Mouse (Mus musculus) frontal cortex, postnatal 14 days (tissue): Measurements from ENCODE around the gene Ss18l1.

Experiments
- DNase-seq, 2 experiments: peaks; one replicate each; pipeline ENCODE4 v3.0.0; 2022; ENCODE audit warnings: low spot score in 2 of 2

The Ss18l1 gene

DNA sequence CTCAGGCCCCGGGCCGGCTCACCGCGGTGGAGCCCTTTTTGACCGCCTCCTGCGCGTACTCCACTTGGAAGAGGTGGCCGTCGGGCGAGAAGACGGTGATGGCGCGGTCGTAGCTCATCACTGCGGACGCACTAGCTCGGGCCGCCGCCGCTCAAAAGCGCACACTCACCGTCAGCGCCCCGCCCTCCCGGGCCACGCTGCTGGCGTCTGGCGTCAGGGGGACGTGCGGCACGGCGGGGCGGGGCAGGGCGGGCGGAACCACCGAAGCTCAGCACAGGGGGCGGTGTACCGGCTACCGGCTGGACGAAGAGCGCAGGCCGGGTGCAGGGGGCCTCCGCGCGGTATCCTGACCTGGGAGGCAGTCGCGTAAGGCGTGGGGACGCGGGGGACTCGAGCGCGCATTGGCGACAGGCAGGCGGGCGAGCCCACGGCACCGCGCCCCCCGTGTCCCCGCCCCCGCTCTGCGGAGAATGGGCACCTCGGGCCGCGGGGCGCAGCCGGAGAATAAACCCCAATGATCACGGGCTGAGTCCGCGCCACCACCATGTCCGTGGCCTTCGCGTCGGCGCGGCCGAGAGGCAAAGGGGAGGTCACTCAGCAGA lies at the start of gene Ss18l1, which contains the start of gene Psma7:
TSS of gene Ss18l1 (plus strand) at position 254 of the 602 bp plus-strand sequence.
TSS of gene Psma7 (minus strand) at position 178 of the 602 bp plus-strand sequence.
- peak; percentile 81 to 83 for DNase-seq

DNA sequence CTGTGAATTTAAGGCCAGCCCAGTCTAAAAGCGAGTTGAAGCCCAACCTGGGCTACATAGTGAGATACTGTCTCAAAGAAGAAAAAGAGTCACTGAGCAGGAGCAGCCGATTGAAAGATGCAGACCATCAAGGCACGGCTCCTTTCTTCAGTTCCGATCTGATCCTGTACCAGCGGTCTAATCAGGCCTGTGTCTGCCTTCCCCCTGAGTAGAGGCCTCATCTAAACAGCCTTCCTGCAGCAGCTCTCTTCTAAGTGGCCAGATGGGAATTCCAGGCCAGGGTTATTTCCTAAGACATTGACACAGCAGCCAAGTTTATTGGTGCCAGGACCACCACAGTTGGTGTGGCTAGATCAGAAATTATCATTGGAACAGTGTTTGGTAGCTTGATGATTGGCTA lies 49.2 kb upstream of the Ss18l1 start:
- DNase-seq = no peak

- no peak for DNase-seq
Measured at GRCm38 (mm10) chr2:179998431-179998830, 43.9 kb upstream of the Ss18l1 start.

DNA sequence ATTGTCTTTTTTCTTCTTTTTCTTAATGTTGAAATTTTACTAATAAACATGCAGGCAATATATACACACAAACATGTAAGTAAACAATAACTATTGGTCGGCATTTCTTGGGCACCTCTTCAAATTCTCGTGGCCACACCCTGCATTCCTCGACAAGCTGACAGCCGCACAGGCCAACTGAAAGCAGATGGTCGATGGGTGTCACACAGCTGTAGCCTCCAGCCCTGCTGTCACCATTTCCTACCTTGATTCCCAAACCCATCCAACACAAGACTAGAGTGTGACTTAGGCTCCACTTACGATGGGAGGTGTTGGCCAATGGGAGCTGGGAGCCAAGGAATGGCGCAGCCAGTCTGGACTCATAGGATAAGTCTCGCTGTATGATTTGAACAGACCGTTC lies 40.7 kb upstream of the Ss18l1 start:
- DNase-seq = no peak

DNA sequence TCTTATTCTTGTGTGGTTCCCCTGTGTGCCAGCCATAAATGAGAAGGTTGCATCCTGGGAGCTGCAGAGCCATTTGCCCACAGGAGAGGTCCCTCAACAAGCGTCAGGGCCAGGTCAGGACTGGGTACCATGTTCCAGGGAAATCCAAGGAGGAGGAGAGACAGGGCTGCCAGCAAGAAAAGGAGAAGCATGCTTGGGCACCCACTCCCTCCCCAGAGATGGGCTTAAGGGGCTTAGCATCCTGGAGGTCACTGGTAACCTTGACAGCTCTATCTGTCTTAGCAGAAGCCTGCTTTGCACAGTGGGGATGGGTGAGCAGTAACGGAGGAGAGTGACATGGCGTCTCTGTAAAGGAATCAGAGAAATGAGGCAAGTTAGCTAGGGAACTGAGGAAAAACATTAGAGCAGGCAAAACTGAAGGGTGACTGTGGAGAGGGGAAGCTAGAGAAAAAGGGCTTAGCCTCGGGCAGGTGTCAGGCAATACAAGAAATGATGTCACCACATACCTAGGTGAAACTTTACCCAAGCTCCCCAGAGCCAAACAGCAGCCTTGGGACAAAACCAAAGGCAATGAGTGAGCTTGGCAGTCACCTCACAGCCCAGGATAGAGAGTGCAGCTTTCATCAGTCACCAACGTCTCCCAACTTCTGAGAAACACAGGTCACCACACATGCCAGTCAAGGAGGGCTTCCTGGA lies 36.5 kb upstream of the Ss18l1 start:
- DNase-seq = no peak

DNA sequence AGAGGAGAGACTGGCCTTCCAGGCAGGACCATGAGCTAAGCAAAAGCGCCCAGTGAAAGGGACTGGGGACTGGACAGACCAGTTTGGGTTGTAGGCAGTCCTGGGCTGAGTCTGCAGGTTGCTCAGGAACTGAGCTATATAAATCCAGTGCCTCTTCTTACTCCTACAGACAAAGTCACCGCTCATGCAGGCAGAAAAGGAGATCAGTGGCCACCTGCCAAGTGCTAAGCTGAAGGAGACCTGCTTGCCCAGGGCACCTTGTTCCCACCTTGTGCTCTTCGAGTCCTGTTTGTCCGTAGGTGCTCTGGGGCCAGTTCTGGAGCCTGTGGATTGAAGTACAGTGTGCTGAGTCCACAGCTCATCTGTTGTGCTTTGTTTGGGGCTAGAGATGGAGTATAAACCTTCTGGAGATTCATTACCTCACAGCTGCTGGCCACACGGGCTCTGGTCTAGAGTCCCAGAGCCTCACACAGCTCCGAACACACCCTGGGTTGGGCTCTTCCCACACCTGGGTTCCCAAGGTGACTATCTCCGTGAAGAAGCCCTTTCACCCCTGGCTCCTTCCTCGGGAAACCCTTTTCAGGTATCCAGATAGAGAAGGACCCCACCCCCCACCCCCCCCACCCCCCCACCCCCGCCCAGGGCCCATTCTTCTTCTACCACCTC lies 35.8 kb upstream of the Ss18l1 start:
- no peak for DNase-seq

DNA sequence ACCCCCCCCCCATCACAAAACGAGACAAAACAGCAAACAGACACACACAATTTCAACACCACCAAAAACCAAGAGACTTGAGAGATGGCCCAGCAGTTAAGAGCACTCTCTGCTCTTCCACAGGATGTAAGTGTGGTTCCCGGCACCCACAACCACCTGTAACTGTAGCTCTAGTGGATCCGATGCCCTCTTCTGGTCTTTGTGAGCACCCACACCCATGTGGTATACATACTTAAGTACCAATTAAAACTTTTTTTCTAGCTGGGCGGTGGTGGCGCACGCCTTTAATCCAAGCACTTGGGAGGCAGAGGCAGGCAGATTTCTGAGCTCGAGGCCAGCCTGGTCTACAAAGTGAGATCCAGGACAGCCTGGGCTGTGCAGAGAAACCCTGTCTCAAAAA lies 31.6 kb upstream of the Ss18l1 start:
- DNase-seq = no peak

GRCm38 (mm10) chr2:180011370-180011769 lies 30.9 kb upstream of the Ss18l1 start:
- DNase-seq = no peak

GRCm38 (mm10) chr2:180013686-180014085 lies 28.6 kb upstream of the Ss18l1 start:
- DNase-seq = no peak

- DNase-seq = no peak
Measured at GRCm38 (mm10) chr2:180017632-180018031, 24.7 kb upstream of the Ss18l1 start.

DNA sequence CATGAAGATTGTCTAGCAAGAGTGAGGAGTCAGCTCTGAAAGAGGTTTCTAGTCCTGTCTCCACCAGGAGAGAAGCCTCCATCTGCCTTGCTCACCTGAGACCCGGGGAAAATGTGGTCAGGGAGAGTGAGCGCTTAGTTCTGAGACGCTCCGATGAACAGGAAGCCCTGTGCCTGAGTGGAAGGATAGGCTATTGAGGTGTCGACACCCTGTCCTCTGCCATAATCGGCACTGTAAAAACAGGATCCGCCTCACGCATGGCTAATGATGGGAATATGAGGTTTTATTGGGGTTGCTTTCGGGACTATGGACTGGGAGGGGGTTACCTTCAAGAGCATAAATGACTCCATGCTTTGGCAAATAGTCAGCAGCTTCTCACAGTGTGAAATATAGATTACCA lies 23.7 kb upstream of the Ss18l1 start:
- DNase-seq = no peak

DNA sequence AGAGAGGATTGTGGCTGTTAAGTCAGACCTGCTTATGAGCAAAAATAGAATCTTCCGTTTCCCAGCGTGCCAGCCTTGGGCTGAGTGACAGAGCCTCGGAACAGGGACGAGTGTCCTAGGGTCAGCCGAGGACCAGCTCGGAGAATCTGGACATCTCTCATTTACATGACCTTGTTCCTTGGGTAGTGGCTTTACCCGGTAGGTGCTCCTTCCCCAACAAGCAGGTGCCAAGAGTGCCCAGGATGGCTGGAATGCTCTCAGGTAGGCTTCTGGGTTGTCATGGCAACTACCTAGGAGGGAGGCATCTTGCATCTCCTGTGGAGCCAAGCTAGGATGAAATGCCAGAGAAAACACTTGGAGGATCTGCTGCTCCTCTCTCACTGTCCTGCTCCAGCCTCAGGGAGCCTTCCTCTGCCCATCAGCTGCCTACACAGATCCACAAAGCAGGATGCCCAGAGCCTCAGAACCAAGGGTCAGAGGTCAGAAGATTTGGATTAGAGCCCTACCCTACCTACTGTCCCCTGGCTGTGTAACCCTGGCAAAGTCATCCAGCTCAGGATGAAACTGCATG lies 22.1 kb upstream of the Ss18l1 start:
- DNase-seq = no peak

- no peak for DNase-seq
Measured at GRCm38 (mm10) chr2:180020919-180021318, 21.4 kb upstream of the Ss18l1 start.

DNA sequence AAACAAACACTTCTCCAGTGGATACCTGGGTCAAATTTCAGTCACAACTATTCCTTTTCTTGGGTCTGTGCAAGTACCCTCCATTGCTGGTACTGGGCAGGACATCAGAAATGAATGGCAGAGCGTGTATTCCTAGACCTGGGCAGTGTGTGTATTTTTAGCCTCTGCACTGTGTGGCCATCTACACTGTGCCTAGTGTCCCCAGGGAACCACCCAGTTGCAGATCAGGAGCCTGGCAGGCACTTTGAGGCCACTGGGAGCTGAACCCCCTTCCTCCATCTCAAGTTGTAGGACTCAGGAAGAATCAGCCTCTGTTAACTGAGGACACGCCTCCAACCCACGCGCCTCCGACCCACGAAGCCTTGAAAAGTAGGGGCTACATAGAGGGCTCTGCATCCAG lies 19.6 kb upstream of the Ss18l1 start:
- DNase-seq = no peak

GRCm38 (mm10) chr2:180024401-180025098 lies 17.8 kb upstream of the Ss18l1 start, which contains the start of gene Lsm14b:
TSS of gene Lsm14b (plus strand) at chr2:180024987.
- peak; percentile 97 to 99 for DNase-seq

DNA sequence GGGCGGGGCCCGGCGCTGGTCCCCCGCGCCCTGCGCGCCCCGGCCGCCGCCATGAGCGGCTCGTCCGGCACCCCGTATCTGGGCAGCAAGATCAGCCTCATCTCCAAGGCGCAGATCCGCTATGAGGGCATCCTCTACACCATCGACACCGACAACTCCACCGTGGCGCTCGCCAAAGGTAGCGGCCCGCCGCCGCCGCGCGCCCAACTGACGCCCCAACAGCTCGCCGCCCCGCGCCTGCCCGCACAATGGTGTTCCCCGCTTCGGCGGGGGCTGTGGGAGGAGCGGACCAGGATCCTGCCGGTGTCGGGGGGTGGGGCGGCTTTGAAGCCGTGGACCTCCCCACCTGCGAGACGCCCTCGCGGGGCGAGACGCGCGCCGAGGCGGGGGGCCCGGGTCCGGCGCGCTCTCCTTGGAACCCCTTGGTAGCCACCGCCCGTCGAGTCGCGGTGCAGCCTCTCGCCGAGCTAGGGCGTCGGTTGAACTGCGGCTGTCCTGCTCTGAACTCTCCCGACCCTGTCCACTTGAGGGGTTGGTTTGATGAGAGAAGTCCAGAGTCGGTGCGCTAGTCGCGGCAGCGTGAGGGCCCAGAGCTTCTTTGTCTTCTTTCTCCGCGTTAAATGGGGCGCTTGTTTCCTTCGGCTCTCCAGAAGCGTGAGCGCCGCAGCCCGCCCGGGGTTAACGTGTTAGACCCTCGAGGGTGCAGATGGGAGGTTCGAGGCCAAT lies 17.0 kb upstream of the Ss18l1 start:
- peak in 1 of 2 experiments; percentile 48 for DNase-seq

DNA sequence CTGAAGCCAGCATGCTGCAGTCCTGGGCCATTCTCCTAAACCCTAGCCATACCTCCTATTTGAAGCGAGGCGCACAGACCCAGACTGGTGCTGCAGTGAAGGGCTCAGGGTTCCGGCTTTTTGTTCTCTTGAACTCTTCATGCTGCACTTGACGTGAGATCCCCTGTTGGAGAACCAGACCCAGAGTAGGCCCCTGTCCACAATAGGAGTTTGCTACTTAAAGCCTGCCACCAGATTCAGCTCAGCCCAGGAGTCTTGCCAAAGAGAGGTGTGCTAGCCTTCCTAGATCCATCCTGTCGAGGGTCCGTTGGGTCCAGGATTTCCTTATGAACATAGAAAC lies 16.5 kb upstream of the Ss18l1 start:
- DNase-seq = no peak

DNA sequence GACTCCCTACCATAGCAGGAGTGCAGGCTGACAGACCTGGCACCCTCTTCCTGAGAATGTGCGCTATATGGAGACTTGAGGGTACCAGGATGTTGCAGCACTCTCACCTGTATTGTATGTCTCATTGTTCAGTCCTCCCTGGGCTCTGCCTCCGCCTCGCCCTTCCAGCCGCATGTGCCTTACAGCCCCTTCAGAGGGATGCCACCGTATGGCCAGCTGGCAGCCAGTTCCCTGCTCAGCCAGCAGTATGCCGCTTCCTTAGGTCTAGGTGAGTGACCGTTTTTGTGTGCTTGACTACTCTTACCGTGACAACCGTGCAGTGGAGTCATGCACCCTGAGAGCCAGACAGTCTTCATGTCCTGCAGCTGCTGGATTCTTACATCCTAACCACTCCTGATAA lies 14.5 kb upstream of the Ss18l1 start:
- no peak for DNase-seq

DNA sequence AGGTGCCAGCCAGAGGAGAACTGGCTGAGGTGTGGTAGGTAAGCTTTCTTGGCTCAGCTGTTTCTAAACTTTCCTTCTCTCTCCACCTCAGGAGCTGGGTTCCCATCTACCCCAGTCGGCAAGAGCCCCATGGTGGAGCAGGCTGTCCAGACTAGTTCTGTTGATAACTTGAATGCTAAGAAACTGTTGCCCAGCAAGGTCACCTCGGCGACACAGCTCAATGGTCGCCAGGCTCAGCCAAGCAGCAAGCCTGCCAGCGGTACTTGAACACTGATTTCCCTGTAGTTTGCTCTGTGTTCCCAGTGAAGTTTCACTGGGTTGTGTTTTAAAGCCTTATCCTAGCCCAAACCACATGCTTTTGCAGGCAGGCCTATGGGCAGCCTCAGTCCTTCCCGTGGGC lies 11.0 kb upstream of the Ss18l1 start:
- DNase-seq = no peak

DNA sequence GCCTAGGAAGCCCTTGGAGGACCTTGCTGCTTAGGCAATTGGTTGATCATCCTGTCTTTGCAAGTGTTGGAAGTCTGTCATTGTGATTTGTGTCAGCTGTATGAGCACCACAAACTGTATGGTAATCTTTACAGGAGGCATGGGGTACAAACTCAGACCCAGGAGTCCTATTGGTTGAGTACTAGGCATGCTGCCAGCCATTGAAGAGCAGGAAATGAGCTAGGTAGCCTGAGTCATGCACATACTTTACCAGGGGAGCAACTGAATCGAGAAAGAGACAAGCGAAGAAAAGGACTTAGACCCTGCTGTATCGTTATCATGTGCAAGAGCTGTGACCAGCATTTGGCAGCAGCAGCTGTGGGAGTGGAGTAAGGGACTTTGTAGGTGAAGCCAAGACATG lies 9.4 kb upstream of the Ss18l1 start:
- DNase-seq = no peak

GRCm38 (mm10) chr2:180033956-180034355 lies 8.4 kb upstream of the Ss18l1 start:
- no peak for DNase-seq
